Mouse (Mus musculus) forebrain, embryonic 11.5 days (tissue): Measurements from ENCODE around the gene Uqcrq. TPM values are rescaled to one million over a fixed set of nuclear protein-coding genes. Genes with fewer than 3 reads are reported as not detected.

ENCODE experiments used
- ATAC-seq: fragments of 200-750 bp; cut with Nextera tagmentation; replicated peaks from 2 replicates; pipeline ENCODE4 v1.8.0; 2017; ENCODE audit warnings: moderate TSS enrichment; ENCODE audit not compliant: low FRiP score
- DNase-seq: peaks from one replicate; pipeline ENCODE4 v3.0.0-alpha.2; 2017; ENCODE audit warnings: low spot score
- H3K27ac ChIP-seq: fragments of 300-500 bp; sonication (generic); 2 replicates; pipeline ENCODE4 v1.5.1; 2014; ENCODE audit warnings: low read depth, low read length
- H3K27me3 ChIP-seq: fragments of 300-500 bp; sonication (generic); 2 replicates; pipeline ENCODE4 v1.6.1; 2014; ENCODE audit warnings: mild to moderate bottlenecking, low read length, mixed read lengths; ENCODE audit not compliant: control insufficient read depth, insufficient read depth
- H3K36me3 ChIP-seq: fragments of 300-500 bp; sonication (generic); 2 replicates; pipeline ENCODE4 v1.6.1; 2014; ENCODE audit warnings: mild to moderate bottlenecking, low read length, moderate library complexity, mixed read lengths; ENCODE audit not compliant: control insufficient read depth, insufficient read depth
- H3K4me1 ChIP-seq: fragments of 300-500 bp; sonication (generic); replicated peaks from 2 replicates; pipeline ENCODE4 v1.6.1; 2014; ENCODE audit warnings: low read length, mixed read lengths; ENCODE audit not compliant: control insufficient read depth, insufficient read depth
- H3K4me2 ChIP-seq: fragments of 300-500 bp; sonication (generic); 2 replicates; pipeline ENCODE4 v1.6.1; 2014; ENCODE audit warnings: low read depth, mild to moderate bottlenecking, low read length, moderate library complexity, mixed read lengths; ENCODE audit not compliant: severe bottlenecking
- H3K4me3 ChIP-seq: fragments of 300-500 bp; sonication (generic); 2 replicates; pipeline ENCODE4 v1.5.1; 2014; ENCODE audit warnings: low read depth, low read length
- H3K9ac ChIP-seq: fragments of 300-500 bp; sonication (generic); 2 replicates; pipeline ENCODE4 v1.6.1; 2014; ENCODE audit warnings: low read length
- H3K9me3 ChIP-seq: fragments of 300-500 bp; sonication (generic); 2 replicates; pipeline ENCODE4 v1.6.1; 2016; ENCODE audit warnings: low read length, mixed read lengths; ENCODE audit not compliant: control insufficient read depth
- WGBS: fragments of 180-500 bp; shearing (Covaris S2); extraction: QIAGEN DNeasy Blood & Tissue Kit; methylation state at CpG from one replicate; pipeline ENCODE4 v1.1.7; 2014; 5-methylcytosine and 5-hydroxymethylcytosine counted together
- polyA plus RNA-seq: library from polyadenylated mRNA; unstranded; fragments of >200 nt; fragmentation: Nextera tagmentation; extraction: Ambion mirVana; gene quantifications from 2 replicates; pipeline ENCODE4 v1.2.1, GENCODE M21; 2014

The Uqcrq gene
- polyA plus RNA-seq = 564 and 579 TPM in 2 replicates

DNA sequence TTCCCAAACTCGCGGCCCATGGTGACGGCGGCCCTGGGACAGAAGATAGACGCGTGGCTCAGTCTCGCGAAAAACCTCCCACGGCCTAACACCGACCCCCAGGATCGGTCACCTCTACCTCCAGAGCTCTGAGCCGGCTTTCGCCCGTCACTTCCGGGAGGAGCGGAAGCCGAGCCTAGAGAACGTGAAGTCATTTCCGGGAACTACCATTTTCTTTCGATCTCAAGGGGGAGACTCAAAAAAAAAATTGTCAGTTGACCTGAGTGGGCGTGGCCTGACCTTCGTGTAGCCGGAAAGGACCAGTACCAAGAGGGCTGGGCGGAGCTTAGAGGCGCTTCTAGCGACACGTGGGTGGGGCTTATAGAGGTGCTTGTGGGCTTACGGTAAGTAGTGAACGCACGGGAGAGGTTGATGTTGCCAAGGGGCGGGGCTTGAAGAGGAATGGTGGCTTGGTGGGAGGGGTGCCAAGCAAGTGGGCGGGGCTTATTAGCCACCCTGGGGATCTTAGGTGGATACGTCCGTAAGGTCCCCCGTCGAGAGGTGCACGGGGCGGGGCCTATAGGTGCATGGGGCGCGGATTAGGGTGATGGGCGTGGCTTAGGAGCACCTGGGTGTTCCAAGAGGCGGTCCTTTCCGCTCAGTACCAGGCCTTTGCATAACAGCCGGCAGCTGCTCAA lies at the start of gene Uqcrq, which contains the start of gene Gdf9:
Gene Uqcrq (minus strand): TSS at position 162 of the 677 bp plus-strand sequence.
Gene Gdf9 (plus strand): TSS at position 354 of the 677 bp plus-strand sequence.
- H3K4me3 ChIP-seq = peak within 1 kb of the TSS; percentile 97
- peak within 1 kb of the TSS; percentile 86 for H3K9ac ChIP-seq
- H3K4me1 ChIP-seq = peaks cover 3% of the 10 kb centered on the region; the same call in 1 of the 2 replicates
- no peaks in the 10 kb centered on the region; the same call in 1 of the 2 replicates for H3K36me3 ChIP-seq
- DNase-seq (peak; percentile 98), ATAC-seq (peak; percentile 95)
- no peaks in the 10 kb centered on the region for H3K9me3 ChIP-seq
- H3K27ac ChIP-seq = peak within 1 kb of the TSS; percentile 50
- under 1% methylated on average over 44 of the region's 44 CpGs for WGBS
- H3K4me2 ChIP-seq = peak within 1 kb of the TSS; percentile 85
- H3K27me3 ChIP-seq = no peaks in the 10 kb centered on the region

DNA sequence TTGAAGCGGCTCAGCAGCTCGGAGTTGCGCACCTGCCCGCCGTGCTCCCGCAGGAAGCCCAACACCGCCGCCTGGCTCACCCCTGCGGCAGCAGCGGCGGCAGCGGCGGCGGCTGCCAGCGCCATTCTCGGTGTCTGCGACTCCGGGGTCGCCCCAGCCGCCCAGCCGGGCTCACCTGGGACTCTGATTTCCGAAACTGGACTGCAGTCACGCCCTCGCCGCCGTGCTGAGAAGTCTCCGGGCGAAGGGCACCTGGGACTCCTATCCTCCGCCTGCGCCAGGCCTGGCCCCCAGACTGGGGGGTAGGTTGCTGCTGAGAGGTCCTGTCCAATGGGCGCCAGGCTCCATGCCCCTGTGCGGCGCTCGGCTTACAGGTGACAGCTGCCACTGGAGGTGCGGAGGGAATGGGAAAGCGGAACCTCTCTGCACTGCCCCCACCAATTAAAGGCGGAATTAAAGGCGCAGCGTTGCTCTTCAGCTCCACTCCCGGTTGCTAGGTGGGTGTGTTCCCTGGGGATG lies 49.2 kb upstream of the Uqcrq start, which contains the start of the genes Gm9945 and Sowaha:
Gene Gm9945 (plus strand): TSS at position 384 of the 519 bp plus-strand sequence.
Gene Sowaha (minus strand): TSS at position 492 of the 519 bp plus-strand sequence.
- ATAC-seq (no peak), DNase-seq (peak; percentile 67)
- Histone ChIP-seq H3K4me3 (peak within 1 kb of the TSS; percentile 42), H3K27me3 (peaks cover 40% of the 10 kb centered on the region), H3K27ac (no peak within 1 kb of the TSS), H3K36me3 (no peaks in the 10 kb centered on the region), H3K4me2 (peak within 1 kb of the TSS; percentile 64), H3K4me1 (peaks cover 17% of the 10 kb centered on the region), H3K9ac (peak within 1 kb of the TSS; percentile 16), H3K9me3 (peaks cover 5% of the 10 kb centered on the region; the same call in 1 of the 2 replicates)
- 6% methylated on average over 40 of the region's 40 CpGs for WGBS

DNA sequence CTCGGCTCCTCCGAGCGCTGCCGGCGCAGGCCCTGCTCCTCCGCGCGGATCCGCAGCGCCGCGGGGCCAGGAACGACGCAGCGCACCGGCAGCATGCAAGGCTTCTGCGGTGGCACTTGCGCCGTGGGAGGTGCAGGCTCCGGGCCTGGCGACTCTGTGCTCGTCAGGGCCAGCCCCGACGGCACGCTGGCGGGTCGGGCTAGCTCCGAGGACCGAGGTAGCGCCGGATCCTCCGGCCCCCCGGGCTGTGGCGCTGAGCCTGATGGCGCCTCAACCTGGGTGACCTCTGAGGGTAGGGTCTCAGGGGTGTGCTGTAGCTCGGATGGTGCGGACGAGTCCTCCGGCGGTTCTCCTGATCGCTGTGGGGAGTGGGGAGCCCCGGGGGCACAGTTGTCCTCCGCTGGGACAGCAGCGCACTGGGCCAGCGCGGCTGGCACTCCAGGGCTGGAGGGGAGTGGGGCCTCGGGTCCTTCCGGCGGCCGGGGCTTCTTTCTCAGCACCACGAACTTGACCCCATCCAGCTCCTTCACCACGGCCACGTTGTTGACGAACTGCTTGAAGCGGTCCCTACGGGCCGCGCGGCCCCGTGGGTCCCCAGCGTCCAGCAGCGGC lies 48.6 kb upstream of the Uqcrq start:
- H3K9ac ChIP-seq = peak overlapping the region; percentile 16

DNA sequence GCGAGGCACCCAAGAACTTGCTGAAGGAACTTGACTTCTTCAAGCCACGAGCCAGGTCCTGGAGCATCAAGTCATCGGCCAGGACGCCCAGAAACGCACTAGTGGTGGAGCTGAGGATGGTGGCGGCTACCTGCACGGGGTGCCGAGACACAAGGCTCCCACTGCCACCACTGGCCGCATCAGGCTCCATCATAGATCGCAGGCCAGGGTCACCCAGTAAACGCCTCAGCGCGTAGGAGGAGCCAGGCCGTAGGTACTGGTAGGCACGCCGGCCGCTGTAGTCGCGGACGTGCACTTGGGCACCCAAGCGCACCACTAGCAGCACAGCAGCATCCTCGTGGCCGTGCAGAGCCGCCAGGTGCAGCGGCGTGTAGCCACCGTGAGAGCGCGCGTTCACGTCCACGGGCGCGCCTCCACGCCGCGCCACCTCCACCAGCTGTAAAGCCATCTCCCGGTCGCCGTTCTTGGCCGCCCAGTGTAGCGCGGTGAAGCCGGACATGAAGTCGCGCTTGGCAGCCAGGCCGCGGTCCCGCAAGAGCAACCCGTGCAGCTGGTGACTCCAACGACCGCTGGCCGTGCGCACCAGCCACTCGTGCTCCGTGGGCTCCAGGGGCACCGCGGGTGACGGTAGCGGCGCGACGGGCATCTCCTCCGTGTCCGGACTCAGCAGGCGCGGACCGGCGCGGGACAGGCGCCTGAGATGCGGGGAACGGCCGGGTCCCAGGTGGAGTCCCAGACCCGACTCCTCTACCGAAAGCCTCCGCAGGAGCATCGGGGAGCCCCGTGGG lies 47.9 kb upstream of the Uqcrq start:
- DNase-seq (peak; percentile 64), ATAC-seq (no peak)
- Histone ChIP-seq H3K4me2 (peak overlapping the region; percentile 64), H3K27ac (no peak overlapping the region), H3K4me1 (peaks cover 17% of the 10 kb centered on the region), H3K27me3 (peaks cover 40% of the 10 kb centered on the region), H3K9ac (0 out of 2 replicates have a peak overlapping the region, but pooled peaks have one; percentile 16), H3K4me3 (peak overlapping the region; percentile 42), H3K9me3 (peaks cover 5% of the 10 kb centered on the region; the same call in 1 of the 2 replicates), H3K36me3 (no peaks in the 10 kb centered on the region)
- WGBS = 6% methylated on average over 79 of the region's 79 CpGs

More for the DNA sequence above, 48.6 kb upstream of the Uqcrq start:
- Histone ChIP-seq H3K4me1 (peaks cover 17% of the 10 kb centered on the region), H3K4me2 (peak overlapping the region; percentile 64), H3K9me3 (peaks cover 5% of the 10 kb centered on the region; the same call in 1 of the 2 replicates), H3K4me3 (peak overlapping the region; percentile 42), H3K36me3 (no peaks in the 10 kb centered on the region), H3K27me3 (peaks cover 40% of the 10 kb centered on the region), H3K27ac (no peak overlapping the region)
- no peak for ATAC-seq
- 2% methylated on average over 59 of the region's 62 CpGs for WGBS
- DNase-seq = peak; percentile 63

DNA sequence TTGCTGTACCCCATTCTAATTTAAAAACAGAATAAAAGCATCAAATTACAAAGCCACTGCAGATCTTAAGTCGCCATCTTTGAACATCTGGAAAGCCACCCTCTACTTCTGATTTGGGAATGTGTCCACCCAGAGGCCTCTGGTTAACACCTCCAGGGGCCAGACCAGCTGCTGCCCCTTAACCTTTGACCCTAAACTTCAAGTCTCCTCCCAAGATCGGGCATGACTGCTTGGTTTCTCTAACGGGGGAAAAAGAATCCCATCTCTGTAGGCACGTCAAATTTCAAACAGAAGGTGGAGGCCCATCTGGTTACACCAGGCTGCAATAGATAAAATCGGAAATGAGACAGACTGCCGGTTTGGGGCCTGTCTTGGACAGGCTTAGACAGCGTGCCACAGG lies 47.2 kb upstream of the Uqcrq start:
- H3K27me3 ChIP-seq = peaks cover 40% of the 10 kb centered on the region
- peaks cover 17% of the 10 kb centered on the region for H3K4me1 ChIP-seq
- DNase-seq (no peak), ATAC-seq (no peak)
- no peak overlapping the region for H3K4me3 ChIP-seq
- H3K27ac ChIP-seq = no peak overlapping the region
- peaks cover 5% of the 10 kb centered on the region; the same call in 1 of the 2 replicates for H3K9me3 ChIP-seq
- WGBS = 47% methylated on average over 7 of the region's 7 CpGs
- no peak overlapping the region for H3K4me2 ChIP-seq
- H3K36me3 ChIP-seq = no peaks in the 10 kb centered on the region
- H3K9ac ChIP-seq = no peak overlapping the region

DNA sequence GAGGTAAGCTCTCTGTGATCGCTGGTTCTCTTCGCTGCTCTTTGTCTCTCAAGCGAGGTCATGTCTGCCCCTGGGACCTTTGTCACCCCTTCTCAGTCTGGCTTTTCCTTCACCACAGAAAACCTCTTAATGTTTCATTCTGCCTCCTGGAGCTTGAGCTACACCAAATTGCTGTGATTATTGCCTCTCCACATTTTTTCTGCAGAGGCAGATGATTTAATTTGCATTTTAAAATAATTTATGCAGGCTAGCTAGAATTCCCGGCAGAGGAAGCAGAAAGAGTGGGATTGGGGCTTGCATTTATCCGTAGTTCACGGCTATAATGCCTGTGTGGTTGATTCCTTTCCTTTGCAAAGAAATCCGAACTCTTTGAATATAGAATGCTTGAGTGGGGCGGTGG lies 45.0 kb upstream of the Uqcrq start:
- H3K27me3 ChIP-seq = peaks cover 32% of the 10 kb centered on the region
- ATAC-seq (no peak), DNase-seq (no peak)
- H3K4me1 ChIP-seq = peaks cover 17% of the 10 kb centered on the region
- peaks cover 5% of the 10 kb centered on the region; the same call in 1 of the 2 replicates for H3K9me3 ChIP-seq
- H3K4me2 ChIP-seq = no peak overlapping the region; the same call in 1 of the 2 replicates
- H3K4me3 ChIP-seq = no peak overlapping the region
- H3K9ac ChIP-seq = no peak overlapping the region
- H3K27ac ChIP-seq = 0 out of 2 replicates have a peak overlapping the region, but pooled peaks have one; percentile 5
- WGBS = 22% methylated on average over 8 of the region's 8 CpGs
- H3K36me3 ChIP-seq = no peaks in the 10 kb centered on the region

DNA sequence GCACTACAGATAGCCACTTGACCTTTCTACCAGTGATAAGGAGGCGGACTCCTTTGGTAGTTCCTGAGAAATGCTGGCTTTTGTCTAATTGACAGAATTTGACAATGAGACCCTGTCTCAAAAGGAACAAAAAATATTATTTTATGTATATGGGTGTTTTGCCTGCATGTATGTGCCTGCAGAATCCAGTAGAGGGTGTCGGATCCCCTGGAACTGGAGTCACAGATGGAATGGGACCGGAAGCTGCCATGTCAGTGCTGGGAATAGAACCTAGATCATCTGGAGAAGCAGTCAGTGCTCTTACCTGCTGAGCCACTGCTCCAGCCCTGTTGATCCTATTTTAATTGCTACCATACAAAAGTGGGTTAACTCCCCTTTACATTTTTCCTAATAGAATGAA lies 42.1 kb upstream of the Uqcrq start:
- peaks cover 5% of the 10 kb centered on the region for H3K27me3 ChIP-seq
- DNase-seq (no peak), ATAC-seq (no peak)
- H3K4me2 ChIP-seq = no peak overlapping the region
- H3K9ac ChIP-seq = no peak overlapping the region
- no peaks in the 10 kb centered on the region for H3K36me3 ChIP-seq
- H3K27ac ChIP-seq = no peak overlapping the region
- H3K4me3 ChIP-seq = no peak overlapping the region
- H3K9me3 ChIP-seq = no peaks in the 10 kb centered on the region
- H3K4me1 ChIP-seq = peaks cover 6% of the 10 kb centered on the region
- 77% methylated on average over 3 of the region's 3 CpGs for WGBS
